Mouse (Mus musculus) small intestine, adult 2 months (tissue): ENCODE data around the gene Rnf128. TPM values are rescaled to one million over a fixed set of nuclear protein-coding genes. Genes with fewer than 3 reads are reported as not detected.

Source experiments
- H3K27ac ChIP-seq: fragments of 200-500 bp; 2 replicates; pipeline ENCODE4 v1.5.1; 2012; ENCODE audit warnings: low read depth, low read length, control low read depth, inconsistent platforms; ENCODE audit not compliant: insufficient read depth
- H3K27me3 ChIP-seq: fragments of 200-500 bp; 2 replicates; pipeline ENCODE4 v1.6.1; 2012; ENCODE audit warnings: mild to moderate bottlenecking, moderate library complexity, low read length, inconsistent platforms; ENCODE audit not compliant: control insufficient read depth, insufficient read depth
- H3K36me3 ChIP-seq: fragments of 200-500 bp; 2 replicates; pipeline ENCODE4 v1.6.1; 2012; ENCODE audit warnings: mild to moderate bottlenecking, low read length, control low read depth, inconsistent platforms; ENCODE audit not compliant: control insufficient read depth, insufficient read depth
- H3K4me1 ChIP-seq: fragments of 200-500 bp; 2 replicates; pipeline ENCODE4 v1.6.1; 2012; ENCODE audit warnings: low read length, inconsistent platforms, mixed read lengths; ENCODE audit not compliant: control insufficient read depth, insufficient read depth, insufficient read length
- H3K4me3 ChIP-seq: fragments of 200-500 bp; 2 replicates; pipeline ENCODE4 v1.5.1; 2012; ENCODE audit warnings: low read depth, mild to moderate bottlenecking, control low read depth, inconsistent platforms, low read length, moderate library complexity
- CTCF ChIP-seq: fragments of 200-500 bp; IDR thresholded peaks from 2 replicates; pipeline ENCODE4 v1.5.1; 2012; ENCODE audit warnings: low read depth, mild to moderate bottlenecking, control low read depth, inconsistent platforms, low read length, moderate library complexity, mixed read lengths; ENCODE audit not compliant: insufficient replicate concordance, insufficient read length; ENCODE audit errors: extremely low read depth
- POLR2A ChIP-seq: fragments of 200-500 bp; IDR thresholded peaks from 2 replicates; pipeline ENCODE4 v1.6.1; 2012; ENCODE audit warnings: low read depth, mild to moderate bottlenecking, control low read depth, inconsistent platforms, low read length, moderate library complexity
- WGBS: fragments of 180-500 bp; shearing (Covaris S2); methylation state at CpG from one replicate; pipeline ENCODE4 v1.1.7; 2018; 5-methylcytosine and 5-hydroxymethylcytosine counted together
- polyA plus RNA-seq: library from polyadenylated mRNA; depleted of rRNA; stranded (reverse); fragments of >200 nt; gene quantifications from 2 replicates; pipeline ENCODE4 v1.2.3, GENCODE M21; 2012; rRNA removed

Rnf128 gene
- polyA plus RNA-seq, 1 experiment: 202 TPM

DNA sequence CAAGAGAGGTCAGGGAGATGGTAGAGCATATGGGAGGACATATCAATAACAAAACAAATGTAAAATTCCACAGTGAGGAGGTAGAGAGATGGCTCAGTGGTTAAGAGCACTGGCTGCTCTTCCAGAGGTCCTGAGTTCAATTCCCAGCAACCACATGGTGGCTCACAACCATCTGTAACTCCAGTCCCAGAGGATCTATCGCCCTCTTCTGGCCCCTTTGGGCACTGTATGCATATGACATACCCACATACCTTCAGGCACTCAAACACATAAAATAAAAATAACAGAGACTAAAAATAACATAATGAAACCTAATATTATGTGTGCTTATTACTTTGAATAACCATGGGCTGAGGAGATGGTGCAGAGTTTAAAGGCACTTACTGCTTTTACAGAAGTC, 99.0 kb downstream of the Rnf128 start:
- H3K36me3 ChIP-seq: peaks cover 10% of the 10 kb centered on the region
- no peaks in the 10 kb centered on the region for H3K4me1 ChIP-seq
- H3K27me3 ChIP-seq: no peaks in the 10 kb centered on the region
- no peak overlapping the region for H3K27ac ChIP-seq
- no peak overlapping the region for H3K4me3 ChIP-seq
- WGBS: 54% methylated on average over 1 of the region's 1 CpGs
- TF ChIP-seq POLR2A: no peak
- peak; percentile 10; the same call in 1 of the 2 replicates for TF ChIP-seq CTCF

- TF ChIP-seq POLR2A (no peak), CTCF (no peak)
- WGBS: 66% methylated on average over 2 of the region's 2 CpGs
- H3K36me3 ChIP-seq: peaks cover 6% of the 10 kb centered on the region
- H3K27ac ChIP-seq: no peak overlapping the region
- H3K4me3 ChIP-seq: no peak overlapping the region
- H3K27me3 ChIP-seq: no peaks in the 10 kb centered on the region
- no peaks in the 10 kb centered on the region for H3K4me1 ChIP-seq
Observed at GRCm38 (mm10) chrX:139665829-139666228, 102.7 kb downstream of the Rnf128 start.

GRCm38 (mm10) chrX:139684410-139684774, 121.3 kb downstream of the Rnf128 start:
- peak overlapping the region; percentile 84 for H3K27ac ChIP-seq
- H3K4me3 ChIP-seq: peak overlapping the region; percentile 88
- no peaks in the 10 kb centered on the region for H3K36me3 ChIP-seq
- no peaks in the 10 kb centered on the region for H3K27me3 ChIP-seq
- TF ChIP-seq POLR2A (no peak), CTCF (no peak)
- H3K4me1 ChIP-seq: peaks cover 6% of the 10 kb centered on the region; the same call in 1 of the 2 replicates
- WGBS: 17% methylated on average over 8 of the region's 8 CpGs

DNA sequence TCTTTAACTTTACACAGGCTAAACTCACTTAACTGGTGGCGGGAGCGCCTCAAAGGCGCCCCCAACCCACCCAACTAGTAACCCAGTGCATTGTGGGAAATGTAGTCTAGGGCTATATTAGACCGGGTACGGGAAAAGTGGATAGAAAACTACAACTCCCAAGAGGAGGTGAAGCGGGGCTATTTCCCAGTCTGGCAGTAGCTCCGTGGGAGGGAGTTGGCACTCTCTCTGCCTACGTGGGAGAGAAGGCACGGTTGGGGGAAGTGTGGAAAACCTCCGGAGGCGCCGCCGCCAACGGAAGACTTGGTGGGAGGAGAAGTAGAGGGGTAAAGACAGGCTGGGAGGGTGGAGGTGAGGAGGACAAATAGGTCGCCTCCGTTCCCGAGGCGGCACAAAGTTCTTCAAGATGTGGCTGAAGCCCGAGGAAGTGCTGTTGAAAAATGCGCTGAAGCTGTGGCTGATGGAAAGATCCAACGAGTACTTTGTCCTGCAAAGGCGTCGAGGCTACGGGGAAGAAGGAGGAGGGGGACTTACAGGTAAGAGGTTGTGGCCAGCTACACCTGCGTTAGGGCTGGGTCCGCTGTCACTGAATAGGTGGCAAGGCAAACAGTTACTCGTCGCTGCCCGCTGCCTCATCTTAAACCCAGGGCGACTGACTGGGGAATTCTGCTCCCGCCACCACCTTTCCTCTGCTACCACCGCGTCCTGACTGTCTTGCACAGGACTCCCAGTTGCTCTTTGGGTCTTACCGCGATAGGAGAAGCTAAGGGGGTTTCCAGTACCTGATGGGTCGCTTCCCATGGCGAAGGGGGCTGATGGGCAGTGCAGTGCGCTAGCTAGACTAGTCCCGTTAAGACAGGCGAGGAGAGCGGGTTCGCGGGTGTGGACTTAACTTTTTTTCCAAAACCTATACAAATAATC, 121.9 kb downstream of the Rnf128 start, which contains the start of gene Tbc1d8b:
Gene Tbc1d8b, plus strand, starts transcription at position 222 of the 921 bp plus-strand sequence.
- H3K27me3 ChIP-seq: no peaks in the 10 kb centered on the region
- peaks cover 6% of the 10 kb centered on the region; the same call in 1 of the 2 replicates for H3K4me1 ChIP-seq
- peak within 1 kb of the TSS; percentile 88 for H3K4me3 ChIP-seq
- peak within 1 kb of the TSS; percentile 84 for H3K27ac ChIP-seq
- 12% methylated on average over 42 of the region's 43 CpGs for WGBS
- no peaks in the 10 kb centered on the region for H3K36me3 ChIP-seq
- TF ChIP-seq POLR2A: peak; percentile 55; the same call in 1 of the 2 replicates
- no peak for TF ChIP-seq CTCF

GRCm38 (mm10) chrX:139714381-139714780, 151.3 kb downstream of the Rnf128 start, which contains the start of gene Gm15013:
Gene Gm15013, minus strand, starts transcription at chrX:139714481.
- WGBS: 98% methylated on average over 8 of the region's 8 CpGs
- Histone ChIP-seq H3K36me3 (no peaks in the 10 kb centered on the region), H3K4me3 (no peak within 1 kb of the TSS), H3K27me3 (no peaks in the 10 kb centered on the region), H3K27ac (no peak within 1 kb of the TSS), H3K4me1 (no peaks in the 10 kb centered on the region)
- TF ChIP-seq POLR2A: no peak

DNA sequence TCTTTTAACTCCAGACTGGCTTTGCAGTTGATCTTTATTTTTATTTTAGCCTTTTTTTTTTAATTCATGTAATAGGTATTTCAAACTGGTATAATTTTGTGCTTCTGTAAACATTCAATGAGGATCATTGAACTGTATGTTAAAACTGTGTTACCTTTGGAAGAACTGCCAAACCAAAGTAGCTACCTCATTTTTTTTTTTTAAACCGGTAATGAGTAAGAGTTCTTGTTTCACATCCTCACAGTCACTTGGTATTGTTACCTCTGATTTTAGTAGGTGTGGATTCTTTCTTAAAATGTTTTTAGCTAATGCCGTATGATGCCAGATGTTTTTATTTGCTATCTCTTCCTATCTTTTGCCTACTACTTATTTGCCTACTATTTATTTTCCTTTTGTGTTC, 159.2 kb downstream of the Rnf128 start:
- 89% methylated on average over 2 of the region's 2 CpGs for WGBS
- H3K36me3 ChIP-seq: peaks cover 10% of the 10 kb centered on the region; the same call in 1 of the 2 replicates
- H3K27ac ChIP-seq: no peak overlapping the region
- no peaks in the 10 kb centered on the region for H3K4me1 ChIP-seq
- TF ChIP-seq POLR2A (no peak), CTCF (no peak)
- H3K4me3 ChIP-seq: no peak overlapping the region
- H3K27me3 ChIP-seq: no peaks in the 10 kb centered on the region

Other genes starting within 250 kb of the Rnf128 start
- not detected in 2 replicates for gene Trap1a, start 229.6 kb upstream of the Rnf128 start, polyA plus RNA-seq
- gene D330045A20Rik, start 82.9 kb upstream of the Rnf128 start, polyA plus RNA-seq: 0.03 TPM in 2 replicates
- gene Tbc1d8b, start 121.7 kb downstream of the Rnf128 start, polyA plus RNA-seq: 0.46 and 0.65 TPM in 2 replicates
- not detected in 2 replicates for gene Gm15013, start 151.2 kb downstream of the Rnf128 start, polyA plus RNA-seq
- gene Ripply1, start 219.0 kb downstream of the Rnf128 start, polyA plus RNA-seq: not detected in 2 replicates
- 9.9 and 28.5 TPM in 2 replicates for gene Cldn2, start 237.5 kb downstream of the Rnf128 start, polyA plus RNA-seq